Mouse (Mus musculus): ENCODE measurements at regions not wholly inside any gene's neighbourhood (a gene's known extent, or its start where the extent isn't known, plus 50 kb on each side); places are given as distances from the start of the nearest gene placed in this dataset.
A peak's percentile ranks its signal among the peaks of the same experiment; 100 is the strongest.

DNA sequence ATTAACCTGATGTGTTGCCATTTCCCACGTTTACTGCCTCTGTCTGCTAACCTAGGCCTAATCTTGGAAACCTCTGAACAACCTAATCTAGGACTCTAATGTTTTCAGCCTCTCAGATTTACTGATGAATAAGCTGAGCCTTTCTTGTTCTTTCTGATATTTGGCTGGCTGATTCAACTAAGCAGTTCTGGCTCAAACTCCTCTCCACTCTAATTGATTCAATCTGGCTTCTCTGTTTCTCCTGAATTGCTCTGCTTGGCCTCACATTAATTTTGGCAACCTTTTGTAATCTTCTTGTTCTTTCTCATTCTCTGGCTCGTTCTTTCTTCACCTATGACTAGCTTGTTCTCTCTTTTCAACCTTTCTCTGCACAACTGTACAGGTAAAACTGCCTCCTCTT lies 1561.2 kb upstream of the Zeb2 start:
- no peak for DNase-seq (ENCODE audit: low spot score in 2 of 2)

DNA sequence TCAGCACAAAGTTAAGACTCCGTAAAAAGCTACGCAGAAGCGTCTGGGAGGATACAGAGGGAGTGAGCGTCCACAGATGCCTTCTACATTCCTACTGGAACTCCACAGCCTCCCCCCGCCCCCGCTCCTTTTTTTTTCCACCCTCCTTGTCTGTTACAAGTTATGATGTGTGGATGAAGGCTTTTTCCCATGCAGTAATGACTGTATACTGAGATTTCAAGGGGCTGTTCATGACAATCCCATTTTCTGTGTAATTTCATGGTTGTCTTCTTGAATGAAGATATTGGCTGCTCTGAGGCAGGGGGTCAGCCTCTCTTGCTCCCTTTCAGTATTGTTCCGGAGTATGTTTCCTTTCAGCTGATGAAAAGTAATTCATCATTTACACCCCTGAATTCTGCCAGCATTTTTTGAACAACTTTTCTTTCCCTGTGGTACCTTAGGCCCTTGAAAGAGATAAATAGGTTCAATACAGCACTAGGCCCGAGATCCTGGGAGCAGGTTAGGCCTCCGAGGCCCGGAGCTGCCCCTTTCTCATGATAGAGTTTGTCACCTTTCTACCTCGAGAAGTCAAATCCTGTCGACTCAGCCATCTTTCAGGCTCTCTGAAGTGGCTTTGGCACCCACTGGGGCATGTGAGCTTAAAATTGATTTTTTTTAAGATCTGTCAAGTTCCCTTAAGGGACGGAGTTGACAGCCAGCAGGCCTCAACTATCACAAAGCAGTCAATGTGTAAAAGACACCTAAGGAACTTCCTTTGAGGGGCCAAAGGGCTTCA lies 1552.5 kb upstream of the Zeb2 start:
- no peak for DNase-seq (ENCODE audit: low spot score in 2 of 2)

GRCm38 (mm10) chr2:46666990-46667337 lies 1549.8 kb upstream of the Zeb2 start:
- no peak for DNase-seq (ENCODE audit: low spot score in 2 of 2)

DNA sequence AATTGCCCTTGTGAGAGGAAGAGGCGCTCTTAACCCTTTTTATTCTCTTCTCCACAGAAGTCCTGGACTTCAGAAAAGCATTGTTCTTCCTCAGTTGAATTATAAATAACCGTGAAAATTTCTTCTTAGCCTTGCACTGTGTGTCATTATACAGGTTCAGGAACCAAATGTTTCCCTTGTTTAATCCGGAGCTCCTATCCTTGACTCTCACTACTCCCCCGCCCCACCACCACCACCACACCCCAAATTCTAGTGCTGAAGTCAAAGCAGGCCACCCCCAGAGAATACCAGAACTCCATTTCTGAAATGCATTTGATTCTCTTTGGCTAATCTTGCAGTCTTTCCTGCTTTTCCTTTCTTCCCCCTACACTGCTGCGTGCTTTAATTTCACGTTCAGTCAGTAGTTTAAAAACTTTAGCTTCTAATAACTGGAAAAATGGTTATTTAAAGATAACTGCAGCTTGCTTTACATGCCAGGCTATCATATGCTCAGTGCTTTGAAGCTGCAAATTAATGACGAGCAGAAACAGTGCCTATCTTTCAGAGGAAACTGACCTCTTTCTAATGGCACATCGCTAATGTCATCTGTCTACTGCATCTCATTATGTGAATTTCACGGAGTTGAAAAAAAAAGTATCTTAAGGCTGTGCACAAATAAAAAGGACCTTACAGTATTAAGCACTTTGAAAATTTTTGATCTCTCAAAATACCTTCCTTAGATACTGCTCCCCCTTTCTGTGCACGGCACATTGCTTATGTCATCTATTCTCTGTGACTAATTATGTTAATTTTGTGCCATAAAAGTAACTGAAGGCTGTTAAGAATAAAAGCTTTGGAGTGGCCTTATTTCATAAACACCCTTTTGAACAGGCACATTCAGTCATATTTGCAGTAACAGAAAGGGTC lies 1549.1 kb upstream of the Zeb2 start:
- DNase-seq (ENCODE audit: low spot score in 2 of 2), result no peak

GRCm38 (mm10) chr2:46661876-46662275 lies 1544.7 kb upstream of the Zeb2 start:
- no peak for DNase-seq (ENCODE audit: low spot score in 2 of 2)

- DNase-seq (ENCODE audit: low spot score in 2 of 2), result no peak
These were observed 1543.4 kb upstream of the Zeb2 start for GRCm38 (mm10) chr2:46660577-46660976.

DNA sequence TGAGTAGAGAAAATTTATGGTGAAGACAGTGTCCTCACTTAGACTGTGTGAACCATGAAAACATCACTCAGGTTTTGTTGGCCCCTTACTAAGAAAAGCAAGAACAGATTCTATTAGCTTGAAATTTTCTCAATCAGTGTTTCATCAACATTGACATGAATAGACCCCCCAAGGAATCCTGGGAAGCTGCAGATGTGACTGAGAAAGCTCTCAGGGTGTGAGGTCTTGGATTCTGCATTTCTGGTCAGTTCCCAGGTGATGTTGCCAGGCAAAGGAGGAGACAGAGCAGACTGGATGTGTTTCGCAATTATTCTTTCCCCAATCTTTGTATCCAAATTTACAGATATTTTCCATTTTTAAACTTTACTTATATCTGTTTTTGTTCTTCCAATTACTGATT lies 1538.1 kb upstream of the Zeb2 start:
- DNase-seq (ENCODE audit: low spot score in 2 of 2), result no peak

- DNase-seq (ENCODE audit: low spot score in 2 of 2), result no peak
These were observed 1535.4 kb upstream of the Zeb2 start for GRCm38 (mm10) chr2:46652616-46653015.

DNA sequence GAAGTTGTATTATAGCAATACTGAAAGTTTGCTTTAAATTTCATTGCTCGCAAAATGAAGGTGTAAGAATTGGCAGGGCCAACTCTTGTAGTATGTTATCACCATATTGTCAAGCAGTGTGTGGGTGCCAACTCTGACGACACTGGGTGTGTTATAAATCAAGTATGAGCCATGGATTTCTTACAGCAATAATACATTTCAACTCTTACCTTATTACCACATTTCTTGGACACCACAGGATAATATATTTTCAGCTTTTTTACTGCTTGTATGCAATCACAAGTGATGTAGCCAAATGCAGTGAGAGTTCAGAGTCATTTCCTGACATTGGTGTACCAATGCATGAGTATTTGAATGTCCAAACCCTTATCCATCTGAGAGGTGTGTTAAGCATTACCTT lies 1529.2 kb upstream of the Zeb2 start:
- peak in 1 of 2 experiments; percentile 5 for DNase-seq (ENCODE audit: low spot score in 2 of 2)

DNA sequence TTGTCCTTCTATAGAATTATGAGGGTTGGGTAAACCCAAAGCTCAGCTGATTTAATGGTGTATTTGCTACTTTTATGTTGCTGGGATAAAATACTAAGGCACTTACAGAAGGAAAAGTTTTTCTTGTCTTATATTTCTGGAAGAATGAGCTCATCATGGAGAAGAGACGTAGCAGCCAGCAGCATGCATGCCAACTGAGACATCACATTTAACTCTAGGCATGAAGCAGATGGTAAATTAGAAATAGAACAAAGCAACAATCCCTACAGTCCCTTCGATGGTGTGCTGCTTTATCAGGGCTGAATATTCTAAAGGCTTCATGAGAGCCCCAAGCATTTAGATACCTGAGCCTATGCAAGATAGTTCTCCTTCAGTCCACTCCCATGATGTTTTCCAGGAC lies 1492.0 kb upstream of the Zeb2 start:
- DNase-seq (ENCODE audit: low spot score in 2 of 2), result no peak

DNA sequence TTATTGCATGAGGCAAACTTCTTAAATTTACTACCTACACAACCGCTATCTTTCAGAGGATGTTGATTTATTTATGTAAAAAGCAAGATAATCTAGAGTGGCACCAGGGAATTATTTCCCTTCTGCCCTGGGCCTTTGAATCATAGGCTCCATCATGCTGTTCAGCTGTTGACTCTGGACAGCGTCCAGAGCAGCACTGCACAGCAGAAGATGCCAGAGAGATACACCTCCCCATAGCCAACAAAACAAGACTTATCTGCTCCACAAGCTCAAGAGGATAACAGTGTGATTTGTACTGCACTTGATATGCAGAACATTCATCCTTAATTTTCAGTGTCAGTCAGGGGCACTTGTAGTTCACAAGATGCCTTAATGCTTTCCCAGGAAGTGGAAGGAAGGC lies 1464.6 kb upstream of the Zeb2 start:
- peak in 1 of 2 experiments; percentile 16 for DNase-seq (ENCODE audit: low spot score in 2 of 2)

GRCm38 (mm10) chr2:46570416-46570815 lies 1453.2 kb upstream of the Zeb2 start:
- DNase-seq (ENCODE audit: low spot score in 2 of 2), result no peak

GRCm38 (mm10) chr2:46533395-46533794 lies 1416.2 kb upstream of the Zeb2 start:
- no peak for DNase-seq (ENCODE audit: low spot score in 2 of 2)

DNA sequence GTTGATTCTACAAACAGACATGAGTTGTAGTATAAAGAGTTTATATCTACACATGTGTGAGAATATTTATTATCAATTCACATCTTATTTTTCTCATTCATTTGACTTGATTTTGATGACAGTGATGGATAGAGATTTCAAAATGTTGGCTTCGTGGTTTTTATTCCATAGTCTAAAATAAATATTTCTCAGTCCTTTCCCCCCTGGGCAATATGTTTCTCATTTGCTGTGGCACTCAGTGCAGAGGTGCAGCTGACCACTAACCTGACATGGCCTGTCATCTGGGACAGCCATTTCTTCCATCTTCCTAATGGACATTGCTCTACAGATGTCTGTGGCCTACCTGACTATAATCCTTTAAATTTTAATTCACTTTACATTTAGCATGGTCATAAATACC lies 1413.5 kb upstream of the Zeb2 start:
- DNase-seq (ENCODE audit: low spot score in 2 of 2), result no peak

DNA sequence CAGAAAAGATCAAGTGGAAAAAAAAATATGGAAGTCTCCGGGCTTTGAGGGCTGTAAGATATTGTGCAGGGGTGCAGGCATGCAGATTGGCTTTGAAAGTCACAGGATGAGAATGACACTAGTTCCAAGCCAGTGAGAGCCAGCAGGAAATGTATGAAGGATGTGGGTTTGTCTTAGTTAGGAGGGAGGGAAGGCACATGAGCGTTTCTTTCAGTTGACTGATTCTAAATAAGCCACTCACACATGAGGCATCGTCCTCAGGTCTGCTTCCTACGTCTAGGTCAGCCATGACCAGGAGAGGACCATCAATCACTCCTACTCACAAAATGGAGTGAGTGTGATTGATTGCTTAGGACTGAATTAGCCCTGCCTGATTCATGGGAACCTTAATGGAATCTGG lies 1408.0 kb upstream of the Zeb2 start:
- no peak for DNase-seq (ENCODE audit: low spot score in 2 of 2)

GRCm38 (mm10) chr2:46524625-46525024 lies 1407.4 kb upstream of the Zeb2 start:
- DNase-seq (ENCODE audit: low spot score in 2 of 2), result peak in 1 of 2 experiments; percentile 2

DNA sequence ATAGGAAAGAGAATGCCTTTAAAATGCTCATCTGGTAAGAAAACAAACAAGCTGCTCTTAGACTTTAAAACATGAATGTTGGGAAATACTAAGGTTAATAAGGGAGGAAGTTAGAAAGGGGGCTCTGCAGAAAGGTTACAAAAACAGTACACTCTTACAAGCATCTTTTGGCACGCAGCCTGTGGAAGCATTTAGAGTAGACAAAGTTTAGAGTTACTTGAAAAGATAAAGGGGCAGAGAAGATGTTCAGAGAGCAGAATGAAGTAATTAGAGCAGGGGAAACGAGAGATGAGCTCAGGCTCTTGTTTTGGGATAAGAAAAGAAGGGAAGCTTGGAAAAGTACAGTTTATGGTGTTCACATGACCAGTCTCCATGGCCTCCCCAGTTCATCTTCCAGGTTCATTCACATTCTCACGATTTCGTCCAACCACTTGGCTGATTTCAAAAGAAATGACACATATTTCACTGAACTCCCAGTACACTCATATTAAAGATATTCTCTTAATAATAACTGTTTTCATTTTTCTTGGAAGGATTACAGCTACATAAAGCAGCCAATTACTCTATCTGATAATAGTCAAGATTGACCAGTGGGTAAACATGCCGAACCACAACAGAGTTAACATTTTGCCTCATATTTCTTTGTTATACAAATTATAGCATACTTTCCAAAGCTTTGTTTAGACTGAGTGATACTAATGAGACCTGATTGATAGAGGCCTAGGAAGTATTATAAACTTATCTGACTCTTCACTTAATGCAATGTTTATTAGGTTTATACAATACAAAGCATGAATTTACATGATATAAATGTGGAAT lies 1404.2 kb upstream of the Zeb2 start:
- DNase-seq (ENCODE audit: low spot score in 2 of 2), result peak in 1 of 2 experiments; percentile 13

GRCm38 (mm10) chr2:46512237-46513028 lies 1395.2 kb upstream of the Zeb2 start:
- DNase-seq (ENCODE audit: low spot score in 2 of 2), result peak in 1 of 2 experiments; percentile 2

GRCm38 (mm10) chr2:46506951-46507350 lies 1389.8 kb upstream of the Zeb2 start:
- no peak for DNase-seq (ENCODE audit: low spot score in 2 of 2)

- no peak for DNase-seq (ENCODE audit: low spot score in 2 of 2)
These were observed 1385.9 kb upstream of the Zeb2 start for GRCm38 (mm10) chr2:46503074-46503473.

DNA sequence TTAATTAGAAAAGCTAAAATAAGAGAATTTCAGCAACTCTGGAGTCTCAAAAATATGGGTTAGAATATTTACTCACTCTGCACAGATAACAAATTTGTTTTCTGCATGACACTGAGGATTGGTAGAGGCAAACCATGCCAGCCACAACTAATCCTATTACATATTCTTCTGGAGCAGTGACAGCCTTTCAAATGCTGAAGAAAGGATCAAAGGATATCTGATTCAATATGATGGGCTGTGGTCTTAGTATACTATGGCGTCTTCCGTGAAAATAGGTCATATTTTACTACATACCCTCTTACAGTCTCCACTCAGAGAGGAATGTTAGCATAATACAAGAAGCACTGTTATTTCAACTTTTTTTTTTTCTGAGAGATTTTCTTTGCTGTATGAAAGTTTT lies 1375.1 kb upstream of the Zeb2 start:
- DNase-seq (ENCODE audit: low spot score in 2 of 2), result no peak
